Mouse (Mus musculus): ENCODE results near the gene Tmem136. TPM values are rescaled to one million over a fixed set of nuclear protein-coding genes. Genes with fewer than 3 reads are reported as not detected.
"Not testable (repeated sequence)": the region's sequence is repeated elsewhere in the genome, so short reads cannot be mapped to it uniquely, and the experiment has no call there.

The Tmem136 gene
- polyA plus RNA-seq (2017; shearing (Covaris generic)) = 1 to 10 TPM in 2 of 3 experiments, under 1 TPM in 1; 0.67 to 4.8 (median 3.7) TPM

GRCm38 (mm10) chr9:43116134-43116996 is at the start of gene Tmem136:
Gene Tmem136, minus strand, starts transcription at chr9:43116570.
- peak; percentile 98 for ATAC-seq

DNA sequence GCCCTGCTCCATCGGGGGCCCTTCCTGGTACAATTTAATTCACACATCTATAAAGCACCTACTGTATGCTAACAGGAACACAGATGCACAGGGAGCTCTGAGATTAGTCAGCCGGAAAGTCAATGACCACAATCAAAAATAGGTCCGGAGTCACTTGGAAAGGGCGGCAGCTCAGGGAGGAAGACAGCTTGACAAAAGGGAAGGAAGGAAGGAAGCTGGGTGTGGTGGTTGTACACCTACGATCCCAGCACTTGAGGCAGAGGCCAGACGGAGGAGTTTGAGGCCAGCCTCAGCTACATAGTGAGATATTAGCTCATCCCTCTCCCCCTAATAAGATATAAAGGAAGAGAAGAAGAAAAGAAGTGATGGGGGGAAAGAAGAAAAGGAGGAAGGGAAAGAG is 39.6 kb upstream of the Tmem136 start:
- ATAC-seq = no peak

DNA sequence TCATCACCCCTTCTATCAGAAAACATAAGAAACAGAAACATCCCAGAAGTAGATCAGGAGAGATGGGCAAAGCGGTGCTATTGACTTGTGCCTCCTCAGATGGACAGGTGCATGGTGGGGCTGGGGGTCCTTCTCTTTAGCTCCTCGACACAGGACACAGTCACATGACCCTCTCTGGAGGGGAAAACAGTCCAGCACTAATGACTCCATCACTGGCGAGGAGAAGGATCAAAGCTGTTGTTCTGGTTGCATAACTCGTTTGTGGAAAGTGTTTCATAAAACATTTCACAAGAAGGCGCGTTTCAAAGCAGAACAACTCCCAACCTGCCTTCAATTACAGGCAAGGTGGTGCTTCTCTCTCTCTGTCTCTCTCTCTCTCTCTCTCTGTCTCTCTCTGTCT is 35.4 kb upstream of the Tmem136 start:
- ATAC-seq = no peak

GRCm38 (mm10) chr9:43150957-43151356 is 34.6 kb upstream of the Tmem136 start:
- no peak for ATAC-seq

DNA sequence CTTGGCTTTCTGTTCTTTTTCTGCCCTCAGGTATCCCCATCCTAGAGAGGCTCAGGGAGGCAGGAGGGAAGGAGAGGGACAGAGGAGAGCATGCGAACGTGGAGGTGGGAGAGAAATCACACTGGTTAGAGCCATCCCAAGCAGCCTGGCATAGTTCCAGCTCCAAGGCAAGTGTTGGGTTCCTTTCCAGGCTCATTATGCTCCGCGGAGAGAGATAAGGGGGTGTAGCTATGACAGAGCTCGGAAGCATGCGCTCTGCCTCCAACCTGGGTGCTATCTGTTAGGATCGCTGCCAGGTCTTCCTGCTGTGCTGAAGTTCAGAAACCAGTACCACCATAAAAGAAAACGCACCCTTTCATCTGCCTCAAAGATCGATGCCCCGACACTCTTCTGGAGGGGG is 33.7 kb upstream of the Tmem136 start:
- no peak for ATAC-seq

GRCm38 (mm10) chr9:43149498-43149897 is 33.1 kb upstream of the Tmem136 start:
- ATAC-seq = no peak

DNA sequence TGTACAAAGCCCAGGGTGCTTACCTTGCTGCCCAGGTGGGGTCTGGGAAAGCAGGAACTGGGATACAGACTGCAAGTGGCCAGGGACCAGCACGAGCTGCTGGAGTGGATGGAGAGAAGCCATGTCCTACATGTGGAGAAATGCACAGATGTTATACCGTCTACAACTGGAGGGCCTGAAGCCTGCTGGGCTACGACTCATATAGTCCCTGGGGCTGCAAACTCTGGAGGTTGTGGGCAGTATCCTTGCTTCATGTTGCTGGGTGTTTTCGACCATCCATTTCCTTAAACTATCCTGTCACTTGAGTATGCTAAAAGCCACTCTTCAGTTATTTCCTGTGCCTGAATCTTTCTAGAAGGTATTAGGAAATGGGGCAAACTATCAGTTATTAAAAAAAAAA is 28.8 kb upstream of the Tmem136 start:
- no peak for ATAC-seq

GRCm38 (mm10) chr9:43144206-43144810 is 27.9 kb upstream of the Tmem136 start:
- no peak for ATAC-seq

DNA sequence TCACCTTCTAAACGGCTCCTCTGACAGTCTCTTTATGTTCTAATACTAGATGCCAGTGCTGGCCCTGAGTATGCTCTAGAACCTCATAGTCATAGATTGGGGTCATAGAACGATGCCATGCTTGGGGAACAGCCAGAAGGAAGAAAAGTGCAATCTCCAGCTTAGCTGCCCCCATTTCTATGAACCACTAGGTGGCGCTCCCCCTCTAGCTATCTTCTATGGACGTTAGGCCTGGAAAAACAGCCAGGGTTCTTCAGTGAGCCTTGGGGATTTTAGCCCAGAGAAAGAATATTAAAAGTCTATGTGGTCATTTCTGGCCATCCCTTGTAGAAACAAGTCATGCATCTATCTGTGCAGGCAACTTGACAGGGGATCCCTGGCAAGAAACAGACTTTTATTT is 25.5 kb upstream of the Tmem136 start:
- ATAC-seq = no peak

- no peak for ATAC-seq
These were observed 17.2 kb upstream of the Tmem136 start for GRCm38 (mm10) chr9:43133525-43133924.

DNA sequence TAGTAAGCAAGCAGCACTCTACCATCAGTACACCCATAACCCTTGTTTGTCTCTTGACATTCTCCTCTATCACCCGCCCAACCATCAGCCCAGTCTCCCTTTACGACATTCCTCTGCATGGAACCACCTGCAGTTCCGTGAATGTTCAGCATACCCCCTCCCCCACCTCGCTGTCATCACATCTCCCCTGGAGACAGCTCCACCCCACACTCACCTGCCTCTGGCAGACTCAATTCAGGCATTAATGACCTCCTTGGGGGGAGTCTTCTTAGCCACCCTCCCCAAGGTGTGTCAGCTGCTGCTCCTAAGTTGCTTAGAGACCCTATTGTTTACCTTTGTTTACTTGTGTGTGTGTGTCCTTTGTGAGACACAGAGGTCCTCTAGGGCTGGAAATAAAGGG is 16.0 kb upstream of the Tmem136 start:
- no peak for ATAC-seq

DNA sequence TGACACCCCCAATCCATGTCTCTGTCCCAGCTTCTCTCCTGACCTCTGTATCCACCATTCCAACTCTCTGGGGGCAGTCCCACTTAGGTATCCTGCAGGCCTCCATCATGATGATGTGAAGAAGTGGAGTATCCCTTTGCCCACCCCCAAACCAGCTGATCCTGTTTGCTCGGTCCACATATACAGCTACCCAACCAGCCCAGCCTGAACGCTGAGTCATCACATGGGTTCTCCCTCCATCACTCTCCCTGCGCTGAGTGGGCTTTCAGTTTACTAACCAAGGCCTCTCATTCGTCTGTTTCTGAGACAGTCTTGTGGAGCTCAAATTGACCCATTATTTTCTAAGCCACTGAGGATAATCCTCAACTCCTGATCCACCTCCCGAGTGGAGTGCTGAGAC is 15.6 kb upstream of the Tmem136 start:
- no peak for ATAC-seq

DNA sequence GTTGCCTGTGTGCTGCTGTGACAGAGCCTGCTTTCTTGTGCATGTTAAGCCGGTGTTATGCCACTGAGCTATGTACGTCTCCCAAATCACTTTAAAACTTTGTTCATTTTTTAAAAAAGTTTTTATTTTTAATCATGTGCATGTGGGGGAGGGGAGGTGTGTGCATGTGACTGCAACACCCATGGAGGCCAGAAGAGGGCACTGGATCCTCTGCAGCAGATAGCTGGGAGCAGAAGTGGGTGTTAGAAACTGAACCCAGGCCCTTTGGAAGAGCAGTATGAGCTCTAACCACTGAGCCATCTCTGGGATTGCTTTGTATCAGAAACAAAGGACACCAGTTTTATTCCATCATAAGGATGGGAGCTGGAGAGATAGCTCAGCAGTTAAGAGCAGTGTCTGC is 14.3 kb upstream of the Tmem136 start:
- ATAC-seq = no peak

DNA sequence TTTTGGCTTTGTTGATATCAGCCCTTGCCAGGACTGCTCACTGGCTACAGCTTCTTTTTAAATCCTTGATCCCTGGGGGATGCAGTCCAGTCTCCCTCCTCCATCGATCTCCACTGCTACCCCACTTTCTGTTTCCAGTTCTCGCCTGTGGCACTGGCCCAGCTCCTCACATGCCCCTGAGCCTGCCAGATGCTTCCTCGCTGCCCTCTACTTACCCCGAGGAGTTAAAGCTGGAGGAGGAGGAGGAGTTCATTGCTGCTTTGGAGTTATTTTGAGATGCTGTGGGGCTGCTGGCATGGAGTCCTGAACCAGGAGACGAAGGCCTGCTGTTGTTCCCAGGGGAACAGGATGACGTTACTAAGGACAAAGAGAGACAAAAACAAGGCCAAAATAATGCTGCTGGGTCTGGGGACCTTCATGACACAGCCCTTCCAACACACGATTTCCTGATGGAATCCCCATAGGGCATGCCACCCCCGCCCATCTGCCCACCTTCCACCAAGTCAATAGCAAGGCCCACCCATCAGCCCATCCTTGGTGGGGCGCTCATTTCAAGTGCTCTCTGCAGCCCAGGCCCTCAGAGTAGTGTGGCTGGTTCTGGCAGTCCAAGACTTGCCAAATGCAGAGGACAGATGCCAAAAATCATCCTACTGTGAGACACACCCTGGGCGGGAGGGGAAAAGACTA is 10.9 kb upstream of the Tmem136 start:
- no peak for ATAC-seq

DNA sequence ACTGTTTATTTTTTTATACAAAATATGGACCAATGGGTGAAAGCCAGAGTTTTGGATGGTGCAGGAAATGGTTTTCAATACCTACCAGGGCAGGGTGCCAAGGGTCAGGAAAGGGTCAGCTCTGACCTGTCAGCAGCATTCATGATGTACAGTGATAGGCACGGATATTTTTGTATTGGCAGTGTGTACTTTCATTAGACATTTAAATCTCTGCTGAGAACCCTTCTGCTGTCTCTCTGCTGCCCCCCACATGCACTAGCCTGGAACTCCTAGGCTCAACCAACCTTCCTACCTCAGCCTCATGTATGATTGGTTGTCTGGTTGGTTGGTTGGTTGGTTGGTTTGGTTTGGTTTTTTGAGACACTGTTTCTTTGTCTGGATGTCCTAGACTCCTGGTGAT is 6.0 kb upstream of the Tmem136 start:
- no peak for ATAC-seq

GRCm38 (mm10) chr9:43121948-43122347 is 5.6 kb upstream of the Tmem136 start:
- ATAC-seq = not testable (repeated sequence)

DNA sequence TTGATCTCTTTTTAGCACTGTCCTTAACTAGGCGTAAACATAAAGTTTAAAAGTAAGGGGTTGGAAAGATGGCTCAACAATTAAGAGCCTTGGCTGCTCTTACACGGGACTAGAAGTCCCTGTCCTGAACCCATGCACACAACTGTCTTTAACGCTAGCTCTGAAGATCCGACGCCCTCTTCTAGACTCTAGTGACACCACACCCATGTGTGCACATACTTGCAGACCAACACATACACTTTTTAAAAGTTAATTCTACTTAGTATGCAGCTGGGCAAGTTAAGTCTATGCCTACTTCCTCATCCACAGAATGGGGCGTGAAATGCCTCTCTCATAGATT is 597 bp upstream of the Tmem136 start:
- no peak for ATAC-seq

- no peak for ATAC-seq
These were observed 788 bp downstream of the Tmem136 start for GRCm38 (mm10) chr9:43115431-43116133.

DNA sequence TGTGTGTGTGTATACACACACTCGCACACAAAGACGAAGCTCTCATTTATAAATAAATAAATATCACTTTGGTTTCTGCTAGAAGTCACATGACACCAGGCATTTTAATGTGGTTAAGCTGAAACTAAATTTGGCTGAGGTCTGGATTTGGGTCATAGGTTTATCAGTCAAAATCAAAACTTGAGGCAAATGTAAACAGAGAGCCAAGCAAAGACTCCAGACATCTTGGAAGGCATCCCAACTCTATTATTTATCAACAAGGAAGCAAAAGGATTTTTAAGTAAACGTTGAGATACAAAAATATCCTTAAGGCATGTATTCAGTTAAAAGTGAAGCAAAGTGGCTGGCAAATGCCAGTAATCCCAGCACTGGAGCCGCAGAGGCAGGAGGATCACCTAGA is 1.5 kb downstream of the Tmem136 start:
- no peak for ATAC-seq

GRCm38 (mm10) chr9:43110286-43110980 is 5.9 kb downstream of the Tmem136 start:
- ATAC-seq = no peak

DNA sequence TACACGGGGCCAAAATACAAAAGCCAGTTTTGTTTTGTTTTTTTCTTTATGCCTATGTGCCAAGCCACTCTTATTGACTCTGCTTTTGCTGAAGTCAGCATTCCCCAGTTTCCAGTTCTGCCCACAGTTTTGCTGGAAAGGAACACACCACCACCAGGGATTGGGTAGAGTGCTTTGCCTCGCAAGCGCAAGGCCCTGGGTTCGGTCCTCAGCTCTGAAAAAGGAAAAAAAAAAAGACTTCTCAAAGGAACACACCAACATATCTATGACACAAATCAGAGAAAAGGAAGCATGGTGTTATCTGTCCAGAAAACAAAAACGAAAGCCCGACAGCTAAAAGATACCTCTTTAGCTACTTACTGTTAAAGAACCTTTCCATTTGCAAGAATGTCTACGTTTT is 7.2 kb downstream of the Tmem136 start:
- no peak for ATAC-seq

GRCm38 (mm10) chr9:43108721-43109120 is 7.6 kb downstream of the Tmem136 start:
- ATAC-seq = no peak

- no peak for ATAC-seq
These were observed 8.3 kb downstream of the Tmem136 start for GRCm38 (mm10) chr9:43108081-43108480.

Data from inflammation-experienced regulatory T-cells, adult 6 months (primary cell).